Mouse (Mus musculus) skeletal muscle tissue, adult 2 months (tissue): ENCODE results near the gene Arhgap4.

Source experiments
- DNase-seq: peaks from one replicate; pipeline ENCODE4 v3.0.0-alpha.2; 2012; ENCODE audit warnings: low read depth, low spot score

The Arhgap4 gene

GRCm38 (mm10) chrX:73921823-73922549, at the start of gene Arhgap4, which contains the start of gene Naa10:
TSS of gene Arhgap4 (minus strand) at chrX:73921870.
TSS of gene Naa10 (minus strand) at chrX:73921944.
- peak; percentile 86 for DNase-seq

- DNase-seq: no peak
Measured at GRCm38 (mm10) chrX:73970781-73971180, 49.1 kb upstream of the Arhgap4 start.

- no peak for DNase-seq
Measured at GRCm38 (mm10) chrX:73969729-73970128, 48.1 kb upstream of the Arhgap4 start.

- no peak for DNase-seq
Measured at GRCm38 (mm10) chrX:73969167-73969566, 47.5 kb upstream of the Arhgap4 start.

- DNase-seq: peak; percentile 91
Measured at GRCm38 (mm10) chrX:73967177-73968075, 45.8 kb upstream of the Arhgap4 start.

- DNase-seq: peak; percentile 87
Measured at GRCm38 (mm10) chrX:73966248-73967176, 44.8 kb upstream of the Arhgap4 start, which contains the start of gene Hcfc1. TSS of gene Hcfc1 (minus strand) at chrX:73966357.

GRCm38 (mm10) chrX:73965307-73965706, 43.6 kb upstream of the Arhgap4 start:
- no peak for DNase-seq

- no peak for DNase-seq
Measured at GRCm38 (mm10) chrX:73964363-73964762, 42.7 kb upstream of the Arhgap4 start.

GRCm38 (mm10) chrX:73954988-73955387, 33.3 kb upstream of the Arhgap4 start:
- DNase-seq: peak; percentile 66

- DNase-seq: no peak
Measured at GRCm38 (mm10) chrX:73952603-73953002, 30.9 kb upstream of the Arhgap4 start.

GRCm38 (mm10) chrX:73949341-73949740, 27.7 kb upstream of the Arhgap4 start:
- DNase-seq: no peak

- DNase-seq: peak; percentile 34
Measured at GRCm38 (mm10) chrX:73948647-73949046, 27.0 kb upstream of the Arhgap4 start.

- DNase-seq: no peak
Measured at GRCm38 (mm10) chrX:73946896-73947295, 25.2 kb upstream of the Arhgap4 start.

- DNase-seq: no peak
Measured at GRCm38 (mm10) chrX:73942294-73942693, 20.6 kb upstream of the Arhgap4 start.

- no peak for DNase-seq
Measured at GRCm38 (mm10) chrX:73941860-73942259, 20.2 kb upstream of the Arhgap4 start.

GRCm38 (mm10) chrX:73931871-73932270, 10.2 kb upstream of the Arhgap4 start:
- DNase-seq: no peak

GRCm38 (mm10) chrX:73930402-73931062, 8.9 kb upstream of the Arhgap4 start, which contains the start of gene Renbp:
TSS of gene Renbp (minus strand) at chrX:73930850.
- DNase-seq: peak; percentile 49

GRCm38 (mm10) chrX:73922550-73922882, 846 bp upstream of the Arhgap4 start:
- DNase-seq: no peak

GRCm38 (mm10) chrX:73921285-73921822, 316 bp downstream of the Arhgap4 start:
- DNase-seq: no peak

GRCm38 (mm10) chrX:73918631-73919030, 3.0 kb downstream of the Arhgap4 start:
- no peak for DNase-seq

- DNase-seq: no peak
Measured at GRCm38 (mm10) chrX:73916945-73917344, 4.7 kb downstream of the Arhgap4 start.
